Mouse (Mus musculus): ENCODE data around the gene Ccr7. TPM values are rescaled to one million over a fixed set of nuclear protein-coding genes. Genes with fewer than 3 reads are reported as not detected.

Gene Ccr7
- polyA plus RNA-seq, 1 experiment from 2014 or later = 0.40 TPM

DNA sequence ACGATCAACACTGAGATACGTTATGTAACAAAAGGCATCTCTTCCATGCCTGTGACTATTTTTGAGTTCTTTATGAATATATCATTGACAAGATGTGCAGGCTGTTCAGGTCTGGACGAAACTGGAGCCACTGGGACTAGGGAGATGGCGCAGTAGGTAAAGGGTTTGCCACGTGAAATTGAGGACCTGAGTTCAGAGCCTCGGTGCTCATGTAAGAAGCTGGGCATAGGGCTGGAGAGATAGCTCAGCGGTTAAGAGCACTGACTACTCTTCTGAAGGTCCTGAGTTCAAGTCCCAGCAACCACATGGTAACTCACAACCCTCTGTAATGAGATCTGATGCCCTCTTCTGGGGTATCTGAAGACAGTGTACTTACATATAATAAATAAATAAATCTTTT is 43.2 kb downstream of the Ccr7 start:
- Histone ChIP-seq H3K36me3 (no peaks in the 10 kb centered on the region), H3K9me3 (peaks cover 6% of the 10 kb centered on the region; the same call in 1 of the 2 replicates), H3K4me2 (no peak overlapping the region), H3K4me1 (replicated peaks) (peaks cover 28% of the 10 kb centered on the region), H3K9ac (replicated peaks) (no peak overlapping the region), H3K27ac (0 out of 2 replicates have a peak overlapping the region, but pooled peaks have one; percentile 8), H3K4me3 (replicated peaks) (no peak overlapping the region), H3K27me3 (no peaks in the 10 kb centered on the region)
- no peak for ATAC-seq (ENCODE audit: insufficient number of reproducible peaks, insufficient read depth, low FRiP score, low TSS enrichment, low read depth)
- 88% methylated on average over 7 of the region's 7 CpGs for WGBS

DNA sequence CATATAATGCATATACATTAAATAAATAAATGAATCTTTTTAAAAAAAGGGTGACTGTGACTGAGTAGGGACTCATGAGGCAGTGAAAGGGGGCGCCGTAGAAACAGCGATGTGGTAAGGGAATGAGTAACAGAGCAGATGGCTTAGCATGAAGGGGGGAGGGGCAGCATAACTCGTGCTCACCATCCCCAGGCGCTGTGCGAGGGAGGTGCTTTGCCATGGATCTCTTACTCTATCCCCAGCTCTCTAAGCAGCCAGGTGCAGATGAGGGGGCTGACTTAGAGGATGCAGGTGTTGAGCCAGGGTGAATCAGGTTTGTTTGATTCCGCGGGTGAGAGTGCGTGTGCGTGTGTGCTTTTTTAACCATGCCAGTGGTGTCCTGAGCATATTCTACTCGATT is 43.7 kb downstream of the Ccr7 start:
- no peak overlapping the region for H3K4me3 ChIP-seq (replicated peaks)
- peaks cover 33% of the 10 kb centered on the region for H3K4me1 ChIP-seq (replicated peaks)
- H3K27ac ChIP-seq = 0 out of 2 replicates have a peak overlapping the region, but pooled peaks have one; percentile 8
- ATAC-seq (ENCODE audit: insufficient number of reproducible peaks, insufficient read depth, low FRiP score, low TSS enrichment, low read depth) = no peak
- H3K36me3 ChIP-seq = no peaks in the 10 kb centered on the region
- H3K9me3 ChIP-seq = peaks cover 6% of the 10 kb centered on the region; the same call in 1 of the 2 replicates
- 57% methylated on average over 11 of the region's 11 CpGs for WGBS
- no peaks in the 10 kb centered on the region for H3K27me3 ChIP-seq
- H3K4me2 ChIP-seq = no peak overlapping the region
- no peak overlapping the region for H3K9ac ChIP-seq (replicated peaks)

DNA sequence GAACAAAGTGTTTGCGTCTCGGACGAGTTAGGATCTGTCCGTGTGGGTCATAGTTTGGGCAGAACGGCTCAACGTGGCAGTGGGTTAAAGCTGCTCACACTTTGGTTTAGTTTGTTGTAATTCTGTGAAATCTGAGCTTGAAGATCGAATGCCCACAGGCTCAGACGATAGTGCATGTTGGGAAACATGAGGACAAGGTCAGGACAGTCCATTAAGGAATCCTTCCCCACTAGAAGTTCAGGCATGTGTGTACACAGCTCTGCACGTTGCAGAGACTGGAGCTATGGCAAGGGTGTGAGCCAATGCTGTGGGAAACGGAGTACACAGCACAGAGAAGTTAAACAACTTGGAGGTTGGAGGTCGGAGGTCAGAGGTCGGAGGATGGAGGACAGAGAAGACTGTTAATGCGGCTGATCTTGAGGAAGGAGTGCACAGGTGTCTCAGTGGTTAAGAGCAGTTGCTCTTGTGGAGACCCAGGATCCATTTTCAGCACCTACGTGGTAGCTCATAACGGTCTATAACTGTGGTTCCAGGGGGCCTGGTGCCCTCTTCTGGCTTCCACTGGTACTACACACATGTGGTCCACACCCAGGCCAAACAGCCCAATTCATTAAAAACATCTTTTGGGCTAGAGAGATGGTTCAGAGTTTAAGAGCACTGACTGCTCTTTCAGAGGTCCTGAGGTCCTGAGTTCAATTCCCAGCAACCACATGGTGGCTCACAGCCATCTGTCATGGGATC is 44.3 kb downstream of the Ccr7 start:
- Histone ChIP-seq H3K4me2 (no peak overlapping the region), H3K9me3 (peaks cover 6% of the 10 kb centered on the region; the same call in 1 of the 2 replicates), H3K4me3 (replicated peaks) (no peak overlapping the region), H3K27ac (0 out of 2 replicates have a peak overlapping the region, but pooled peaks have one; percentile 17), H3K27me3 (no peaks in the 10 kb centered on the region), H3K4me1 (replicated peaks) (peaks cover 37% of the 10 kb centered on the region), H3K9ac (replicated peaks) (no peak overlapping the region), H3K36me3 (no peaks in the 10 kb centered on the region)
- ATAC-seq (ENCODE audit: insufficient number of reproducible peaks, insufficient read depth, low FRiP score, low TSS enrichment, low read depth) = no peak
- WGBS = 84% methylated on average over 15 of the region's 15 CpGs

DNA sequence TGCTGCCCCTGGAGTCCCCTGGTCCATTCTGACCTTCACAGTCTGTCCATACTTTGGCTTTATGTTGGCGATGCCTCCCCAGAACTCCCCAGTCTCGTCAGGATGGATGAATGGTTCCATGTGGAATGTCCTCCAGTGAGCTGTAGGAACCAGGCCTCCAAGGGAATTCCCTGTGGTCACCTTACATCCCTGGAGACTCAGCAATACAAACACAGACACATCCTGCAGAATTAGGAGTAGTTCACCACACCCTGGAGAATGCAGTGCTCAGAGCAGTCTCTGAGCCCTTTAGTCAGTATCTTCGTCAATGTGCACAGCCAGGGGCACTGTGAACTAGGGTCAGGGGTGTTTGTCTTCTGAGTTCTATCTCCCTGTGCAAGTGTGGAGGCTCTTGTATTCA is 46.6 kb downstream of the Ccr7 start:
- H3K9ac ChIP-seq (replicated peaks) = no peak overlapping the region
- no peak overlapping the region for H3K4me3 ChIP-seq (replicated peaks)
- no peaks in the 10 kb centered on the region for H3K27me3 ChIP-seq
- H3K36me3 ChIP-seq = no peaks in the 10 kb centered on the region
- no peak overlapping the region for H3K4me2 ChIP-seq
- WGBS = 66% methylated on average over 3 of the region's 3 CpGs
- H3K4me1 ChIP-seq (replicated peaks) = peaks cover 33% of the 10 kb centered on the region
- H3K27ac ChIP-seq = no peak overlapping the region
- peaks cover 6% of the 10 kb centered on the region; the same call in 1 of the 2 replicates for H3K9me3 ChIP-seq
- ATAC-seq (ENCODE audit: insufficient number of reproducible peaks, insufficient read depth, low FRiP score, low TSS enrichment, low read depth) = no peak

DNA sequence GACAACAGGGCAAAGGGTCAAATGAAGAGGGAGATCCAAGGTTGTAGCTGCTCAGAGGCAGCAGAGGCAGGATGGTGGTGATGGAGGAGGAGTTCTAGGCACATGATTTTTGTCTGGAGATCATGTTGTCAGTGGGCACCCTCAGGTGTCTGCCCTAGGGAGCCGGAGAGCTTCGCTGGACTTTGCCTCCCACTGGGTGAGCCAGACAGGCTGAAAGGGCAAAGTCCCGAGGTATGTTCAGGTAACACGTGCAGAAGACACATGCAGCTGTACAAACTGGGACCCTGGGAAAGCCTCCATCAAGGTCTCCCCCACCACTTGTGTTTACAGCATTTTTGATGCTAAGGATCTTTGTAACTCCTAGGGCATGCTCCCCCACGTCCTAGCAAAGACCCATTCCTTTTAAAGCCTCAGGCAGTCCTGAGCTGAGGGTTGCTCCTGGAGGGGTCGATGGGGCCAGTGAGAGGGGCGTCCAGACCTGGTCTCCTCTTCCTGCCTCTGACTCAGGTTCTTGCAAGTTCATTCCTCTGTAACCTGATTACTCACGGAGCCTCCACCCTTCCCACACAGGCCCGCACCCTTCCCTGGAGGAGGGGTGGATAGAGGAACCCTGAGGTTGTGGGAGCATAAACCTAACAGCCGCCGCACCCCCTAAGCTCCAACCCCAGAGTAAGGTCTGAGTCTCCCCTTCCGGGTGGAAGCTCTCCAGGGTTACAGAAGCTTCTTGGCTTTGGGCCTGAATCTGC is 48.7 kb downstream of the Ccr7 start:
- H3K27ac ChIP-seq = peak overlapping the region; percentile 80
- ATAC-seq (ENCODE audit: insufficient number of reproducible peaks, insufficient read depth, low FRiP score, low TSS enrichment, low read depth) = no peak
- H3K9me3 ChIP-seq = peaks cover 6% of the 10 kb centered on the region; the same call in 1 of the 2 replicates
- no peak overlapping the region for H3K4me2 ChIP-seq
- WGBS = 47% methylated on average over 12 of the region's 12 CpGs
- H3K27me3 ChIP-seq = no peaks in the 10 kb centered on the region
- H3K36me3 ChIP-seq = no peaks in the 10 kb centered on the region
- no peak overlapping the region for H3K4me3 ChIP-seq (replicated peaks)
- peaks cover 29% of the 10 kb centered on the region for H3K4me1 ChIP-seq (replicated peaks)
- H3K9ac ChIP-seq (replicated peaks) = 0 out of 2 replicates have a peak overlapping the region, but pooled peaks have one; percentile 27

DNA sequence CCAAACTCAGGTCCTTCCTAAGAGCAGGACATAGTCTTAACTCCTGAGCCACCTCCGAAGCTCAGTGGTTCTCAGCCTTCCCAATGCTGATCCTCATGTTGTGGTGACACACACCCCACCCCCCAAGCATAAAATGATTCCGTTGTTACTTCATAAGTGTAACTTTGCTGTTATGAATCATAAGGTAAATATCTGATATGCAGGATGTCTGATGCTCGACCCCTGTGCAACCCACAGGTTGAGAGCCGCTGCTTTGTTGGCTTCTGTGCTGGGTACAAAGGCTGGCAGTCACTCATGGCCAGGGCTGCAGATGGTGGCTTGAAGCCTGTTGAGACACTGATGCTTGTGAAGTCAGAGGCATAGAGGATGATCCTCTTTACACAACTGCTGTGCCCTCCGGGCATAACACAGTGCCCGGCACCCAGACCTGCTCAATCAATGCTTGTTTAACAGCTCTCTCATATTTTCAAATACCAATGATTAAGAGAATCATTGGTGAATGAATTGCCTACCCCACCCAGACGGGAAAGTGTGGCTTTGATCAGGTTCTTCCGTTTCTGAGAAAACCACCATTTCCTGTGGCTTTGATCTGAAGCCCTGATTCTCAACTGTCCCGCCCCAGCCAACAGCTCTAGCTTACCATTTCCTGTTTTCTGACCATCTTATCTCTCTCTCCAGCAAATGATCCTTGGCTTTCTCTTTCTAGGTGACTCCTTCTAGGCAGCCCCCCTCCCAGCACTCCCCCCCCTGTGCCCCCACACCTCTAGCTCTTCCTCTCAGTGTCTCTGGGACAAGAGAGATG is 50.1 kb downstream of the Ccr7 start:
- no peaks in the 10 kb centered on the region for H3K36me3 ChIP-seq
- H3K4me1 ChIP-seq (replicated peaks) = peaks cover 27% of the 10 kb centered on the region
- no peak overlapping the region for H3K9ac ChIP-seq (replicated peaks)
- no peaks in the 10 kb centered on the region for H3K9me3 ChIP-seq
- no peak overlapping the region for H3K4me2 ChIP-seq
- 62% methylated on average over 9 of the region's 9 CpGs for WGBS
- no peak overlapping the region for H3K27ac ChIP-seq
- no peaks in the 10 kb centered on the region for H3K27me3 ChIP-seq
- H3K4me3 ChIP-seq (replicated peaks) = no peak overlapping the region
- ATAC-seq (ENCODE audit: insufficient number of reproducible peaks, insufficient read depth, low FRiP score, low TSS enrichment, low read depth) = no peak

DNA sequence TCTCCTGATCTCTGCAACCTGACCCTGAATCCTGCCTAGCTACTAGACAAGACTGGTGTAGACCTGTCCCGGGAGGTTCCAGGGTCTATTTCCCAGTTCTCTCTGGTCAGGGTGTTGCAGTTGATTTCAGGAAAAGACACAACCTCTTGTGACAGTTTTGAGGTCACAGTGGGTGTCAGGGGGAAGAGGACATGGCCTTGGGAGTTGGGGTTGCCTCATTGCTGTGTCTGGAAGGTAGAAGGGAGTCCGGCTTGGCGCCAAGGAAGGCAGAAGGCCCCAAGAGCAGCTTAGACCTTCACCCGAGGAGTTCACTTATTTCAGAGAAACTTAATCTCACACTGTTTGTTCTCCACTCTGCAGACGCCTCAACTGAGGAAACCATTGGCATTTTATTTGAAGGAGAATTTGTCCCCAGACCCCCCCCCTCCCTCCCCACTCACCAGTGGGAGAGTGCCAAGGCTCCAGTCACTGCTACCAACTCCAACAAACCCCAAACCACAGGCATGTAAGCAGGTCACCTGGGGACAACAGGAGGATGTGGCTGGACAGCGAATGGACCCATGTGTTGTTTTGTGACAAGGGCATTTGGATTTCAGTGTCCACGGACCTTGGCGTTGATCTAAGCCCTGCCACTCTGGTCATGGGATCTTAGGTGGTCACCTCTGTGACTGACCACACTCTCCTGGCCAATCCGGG is 52.2 kb downstream of the Ccr7 start:
- no peak overlapping the region for H3K4me2 ChIP-seq
- no peaks in the 10 kb centered on the region for H3K36me3 ChIP-seq
- no peaks in the 10 kb centered on the region for H3K27me3 ChIP-seq
- no peaks in the 10 kb centered on the region for H3K9me3 ChIP-seq
- ATAC-seq (ENCODE audit: insufficient number of reproducible peaks, insufficient read depth, low FRiP score, low TSS enrichment, low read depth) = no peak
- no peak overlapping the region for H3K4me3 ChIP-seq (replicated peaks)
- 81% methylated on average over 9 of the region's 9 CpGs for WGBS
- peaks cover 41% of the 10 kb centered on the region for H3K4me1 ChIP-seq (replicated peaks)
- H3K27ac ChIP-seq = peak overlapping the region; percentile 24; the same call in 1 of the 2 replicates
- H3K9ac ChIP-seq (replicated peaks) = no peak overlapping the region

DNA sequence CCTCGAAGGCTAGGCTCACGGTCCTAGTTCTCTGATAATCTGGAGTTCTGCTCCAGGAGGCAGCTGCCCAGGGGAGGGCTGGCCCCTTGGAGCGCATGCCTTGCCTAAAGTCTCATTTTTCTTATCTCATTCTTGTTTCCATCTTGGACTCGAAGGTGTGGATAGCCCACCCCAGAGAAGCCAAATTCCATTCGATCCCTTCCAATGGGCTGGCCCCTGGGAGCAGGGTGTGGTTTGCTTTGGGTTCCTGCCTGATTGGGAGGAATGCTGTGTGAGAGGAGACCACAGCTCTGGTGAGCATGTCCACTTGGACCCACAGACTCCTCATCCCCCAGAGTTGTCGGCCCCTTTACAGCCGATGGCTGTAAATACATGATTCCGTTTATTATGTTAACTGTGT is 53.2 kb downstream of the Ccr7 start:
- Histone ChIP-seq H3K27me3 (no peaks in the 10 kb centered on the region), H3K4me1 (replicated peaks) (peaks cover 38% of the 10 kb centered on the region), H3K36me3 (no peaks in the 10 kb centered on the region), H3K9me3 (no peaks in the 10 kb centered on the region), H3K4me3 (replicated peaks) (no peak overlapping the region), H3K27ac (no peak overlapping the region), H3K9ac (replicated peaks) (no peak overlapping the region), H3K4me2 (no peak overlapping the region)
- ATAC-seq (ENCODE audit: insufficient number of reproducible peaks, insufficient read depth, low FRiP score, low TSS enrichment, low read depth) = no peak
- WGBS = 83% methylated on average over 8 of the region's 8 CpGs

DNA sequence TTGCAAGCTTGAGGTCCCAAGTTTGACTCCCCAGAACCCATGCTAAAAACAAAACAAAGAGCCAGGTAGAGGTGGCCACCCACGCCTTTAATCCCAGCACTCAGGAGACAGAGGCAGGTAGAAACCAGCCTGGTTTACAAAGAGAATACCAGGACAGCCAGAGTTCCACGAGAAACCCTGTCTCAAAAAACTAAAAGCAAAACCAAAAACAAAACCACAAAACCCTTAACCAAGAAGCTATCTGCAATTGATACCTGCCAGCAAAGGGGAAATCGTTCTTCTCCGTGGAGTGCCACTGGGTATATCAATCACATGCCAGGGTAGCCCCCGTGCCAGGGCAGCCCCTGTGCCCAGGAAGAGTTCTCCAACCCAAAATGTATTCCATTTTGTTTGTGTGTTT is 54.7 kb downstream of the Ccr7 start:
- Histone ChIP-seq H3K27ac (no peak overlapping the region), H3K4me3 (replicated peaks) (no peak overlapping the region)

DNA sequence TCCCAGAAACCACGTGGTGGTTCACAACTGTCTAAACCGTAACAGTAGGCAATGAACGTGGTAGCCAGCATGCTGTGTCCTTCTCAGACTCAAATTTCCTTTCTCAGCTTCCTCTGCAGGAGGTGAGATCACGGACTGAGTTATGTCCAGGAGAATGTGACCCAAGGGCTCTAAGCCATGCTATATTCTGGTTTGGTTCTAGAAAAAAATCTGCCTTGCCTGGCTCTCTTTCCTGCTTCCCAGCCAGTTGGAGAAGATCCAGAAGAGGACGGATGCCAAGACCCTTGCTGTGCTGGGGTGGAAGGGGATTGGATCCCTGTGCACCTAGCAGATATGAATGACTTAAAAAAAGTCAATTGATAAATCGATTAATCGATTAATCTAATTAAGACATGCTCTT is 55.4 kb downstream of the Ccr7 start:
- Histone ChIP-seq H3K4me3 (replicated peaks) (no peak overlapping the region), H3K9ac (replicated peaks) (no peak overlapping the region), H3K9me3 (peaks cover 4% of the 10 kb centered on the region; the same call in 1 of the 2 replicates), H3K36me3 (no peaks in the 10 kb centered on the region), H3K4me2 (no peak overlapping the region), H3K27me3 (no peaks in the 10 kb centered on the region), H3K4me1 (replicated peaks) (peaks cover 40% of the 10 kb centered on the region), H3K27ac (no peak overlapping the region)
- WGBS = 87% methylated on average over 7 of the region's 7 CpGs
- ATAC-seq (ENCODE audit: insufficient number of reproducible peaks, insufficient read depth, low FRiP score, low TSS enrichment, low read depth) = no peak

More for the DNA sequence above, 54.7 kb downstream of the Ccr7 start:
- no peaks in the 10 kb centered on the region for H3K27me3 ChIP-seq
- 90% methylated on average over 5 of the region's 5 CpGs for WGBS
- ATAC-seq (ENCODE audit: insufficient number of reproducible peaks, insufficient read depth, low FRiP score, low TSS enrichment, low read depth) = no peak
- H3K36me3 ChIP-seq = no peaks in the 10 kb centered on the region
- H3K9me3 ChIP-seq = no peaks in the 10 kb centered on the region
- H3K4me1 ChIP-seq (replicated peaks) = peaks cover 40% of the 10 kb centered on the region
- H3K9ac ChIP-seq (replicated peaks) = no peak overlapping the region
- H3K4me2 ChIP-seq = no peak overlapping the region
